ENCODE assay signal across 16 mouse cellular contexts in the genomic region with DNA sequence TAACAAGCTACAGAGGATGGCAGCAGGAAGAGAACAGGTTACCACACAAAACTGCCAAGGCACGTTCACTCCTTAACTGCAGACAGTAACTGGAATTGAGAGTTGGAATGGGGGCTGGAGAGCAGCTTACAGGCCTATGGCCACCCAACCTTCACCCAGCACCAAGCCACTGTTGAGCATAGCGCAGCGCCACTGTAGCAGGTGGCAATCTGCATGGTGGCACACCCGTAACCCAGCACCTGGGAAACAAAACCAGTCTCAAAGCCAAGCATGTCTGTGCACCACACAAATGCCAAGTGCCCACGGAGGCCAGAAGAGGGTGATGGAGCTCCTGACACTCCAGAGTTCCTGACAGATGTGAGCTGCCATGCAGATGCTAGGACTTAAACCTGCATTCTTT. TPM values are rescaled to one million over a fixed set of nuclear protein-coding genes. Genes with fewer than 3 reads are reported as not detected.
DNase-seq lines count a peak whose midpoint lies in the region; ATAC-seq lines count a peak whose summit lies in the region.
"Had no signal": no experiment of that assay in that cellular context is flagged by ENCODE, and none has a peak within 500 bp of the region (broad histone marks: within the 10 kb centered on the region; RNA-seq: fewer than 3 reads in every experiment).

No protein-coding gene starts in this region.

- peak overlapping the region; percentile 27 for H3K4me3 ChIP-seq in heart, embryonic 13.5 days
- H3K4me3 ChIP-seq in liver, embryonic 11.5 days (ENCODE audit: low read depth, low read length) = peak overlapping the region; percentile 28; the same call in 1 of the 2 replicates
- H3K4me3 ChIP-seq: forebrain, embryonic 13.5 days; stomach, embryonic 15.5 days had no signal

- whole genome bisulfite sequencing in heart, embryonic 13.5 days = 70% methylated on average over 5 of the region's 5 CpGs
- 81% methylated on average over 5 of the region's 5 CpGs for WGBS in liver, embryonic 11.5 days

- no peak for DNase-seq in heart, adult 8-10 months (ENCODE audit: low spot score)
- DNase-seq in spleen, postnatal 10 days (ENCODE audit: low spot score in 2 of 2) = peak; percentile 43 to 49
- no peak for DNase-seq in spleen, adult 12 weeks (ENCODE audit: low spot score)
- DNase-seq in liver, embryonic 11.5 days (ENCODE audit: low spot score) = no peak
- no peak for DNase-seq in right cerebral cortex, adult 18-20 months
- DNase-seq in urinary bladder, adult 18-20 months (ENCODE audit: low spot score in 2 of 2) = no peak
- DNase-seq: cerebellum, adult 9-11 months; layer of hippocampus, adult 9-11 months; right cerebral cortex, postnatal 4 days; thymus, postnatal 25 days had no signal

- peak overlapping the region; percentile 96 for H3K4me2 ChIP-seq in heart, embryonic 13.5 days
- peak overlapping the region; percentile 61 for H3K4me2 ChIP-seq in liver, embryonic 11.5 days
- H3K4me2 ChIP-seq: forebrain, embryonic 13.5 days; stomach, embryonic 15.5 days had no signal

- H3K4me1 ChIP-seq in heart, embryonic 13.5 days = peaks cover 71% of the 10 kb centered on the region
- peaks cover 61% of the 10 kb centered on the region for H3K4me1 ChIP-seq in liver, embryonic 11.5 days (replicated peaks; ENCODE audit: control insufficient read depth, insufficient read depth, low read length)

- H3K36me3 ChIP-seq in heart, embryonic 13.5 days = peaks cover 44% of the 10 kb centered on the region
- H3K36me3 ChIP-seq in liver, embryonic 11.5 days (ENCODE audit: control insufficient read depth, insufficient read depth, low read length) = peaks cover 13% of the 10 kb centered on the region
- H3K36me3 ChIP-seq: stomach, embryonic 15.5 days had no signal

- no peaks in the 10 kb centered on the region for H3K27me3 ChIP-seq in heart, embryonic 13.5 days (replicated peaks)
- H3K27me3 ChIP-seq in liver, embryonic 11.5 days (replicated peaks; ENCODE audit: control insufficient read depth, insufficient read depth, low read length) = no peaks in the 10 kb centered on the region
- H3K27me3 ChIP-seq: forebrain, embryonic 13.5 days; stomach, embryonic 15.5 days had no signal

- H3K27ac ChIP-seq in heart, embryonic 13.5 days (replicated peaks) = peak overlapping the region; percentile 86
- H3K27ac ChIP-seq in liver, embryonic 11.5 days (ENCODE audit: low read depth, low read length) = peak overlapping the region; percentile 77
- H3K27ac ChIP-seq: forebrain, embryonic 13.5 days; kidney, postnatal 0 days; macrophage; stomach, embryonic 15.5 days had no signal

- ATAC-seq in heart, embryonic 13.5 days (ENCODE audit: extremely low read depth, insufficient number of reproducible peaks, low FRiP score, low TSS enrichment) = no peak
- ATAC-seq in liver, embryonic 11.5 days (replicated peaks; ENCODE audit: low FRiP score) = 0 out of 2 replicates have a peak, but pooled peaks have one; percentile 23
- ATAC-seq: CD4-positive, CD25-positive, alpha-beta regulatory T cell, adult 4 months; forebrain, embryonic 13.5 days had no signal

- peak overlapping the region; percentile 52 for H3K9ac ChIP-seq in heart, embryonic 13.5 days
- peak overlapping the region; percentile 39 for H3K9ac ChIP-seq in liver, embryonic 11.5 days (ENCODE audit: low read depth, low read length)
- H3K9ac ChIP-seq: stomach, embryonic 15.5 days had no signal

- H3K9me3 ChIP-seq in heart, embryonic 13.5 days = no peaks in the 10 kb centered on the region
- no peaks in the 10 kb centered on the region for H3K9me3 ChIP-seq in liver, embryonic 11.5 days (ENCODE audit: control insufficient read depth, low read length)
- H3K9me3 ChIP-seq: forebrain, embryonic 13.5 days; stomach, embryonic 15.5 days had no signal

RNA-seq across cellular contexts. Expression of gene Rnf10, which starts 6.4 kb away (rescaled TPM):
- polyA plus RNA-seq in heart, embryonic 13.5 days (2015; fragmentation: Nextera tagmentation; extraction: Ambion mirVana) = 111 and 121 TPM in 2 replicates
- 100 to 1,000 TPM; 355 to 414 (median 370) TPM for total RNA-seq in heart, adult 8-10 months (2022)
- polyA plus RNA-seq in liver, embryonic 11.5 days (2014; fragmentation: Nextera tagmentation; extraction: Ambion mirVana) = 72.2 and 76.8 TPM in 2 replicates

RNA-seq across cellular contexts. Expression of gene Coq5, which starts 13.1 kb away (rescaled TPM):
- polyA plus RNA-seq in heart, embryonic 13.5 days (2015; fragmentation: Nextera tagmentation; extraction: Ambion mirVana) = 67.1 and 70.2 TPM in 2 replicates
- total RNA-seq in heart, adult 8-10 months (2022) = 100 to 1,000 TPM; 138 to 171 (median 161) TPM
- 62.7 and 67.9 TPM in 2 replicates for polyA plus RNA-seq in liver, embryonic 11.5 days (2014; fragmentation: Nextera tagmentation; extraction: Ambion mirVana)

RNA-seq across cellular contexts. Expression of gene Pop5, which starts 30.7 kb away (rescaled TPM):
- polyA plus RNA-seq in heart, embryonic 13.5 days (2015; fragmentation: Nextera tagmentation; extraction: Ambion mirVana) = 63.6 and 73.0 TPM in 2 replicates
- 10 to 100 TPM; 26.6 to 35.1 (median 32.8) TPM for total RNA-seq in heart, adult 8-10 months (2022)
- 171 and 181 TPM in 2 replicates for polyA plus RNA-seq in liver, embryonic 11.5 days (2014; fragmentation: Nextera tagmentation; extraction: Ambion mirVana)

RNA-seq across cellular contexts. Expression of gene Dynll1, which starts 34.5 kb away (rescaled TPM):
- 1,196 and 1,415 TPM in 2 replicates for polyA plus RNA-seq in heart, embryonic 13.5 days (2015; fragmentation: Nextera tagmentation; extraction: Ambion mirVana)
- 10 to 100 TPM; 52.9 to 84.2 (median 71.3) TPM for total RNA-seq in heart, adult 8-10 months (2022)
- 1,214 and 1,307 TPM in 2 replicates for polyA plus RNA-seq in liver, embryonic 11.5 days (2014; fragmentation: Nextera tagmentation; extraction: Ambion mirVana)

Comparison
In these comparisons a context has a peak if more than half of its experiments do, and no peak if none do; other contexts are left out.
1. DNase-seq: peak in spleen, postnatal 10 days (2 of 2); none in heart, adult 8-10 months (single experiment), spleen, adult 12 weeks (single experiment), liver, embryonic 11.5 days (single experiment), right cerebral cortex, adult 18-20 months (single experiment) and urinary bladder, adult 18-20 months (0 of 2).